Mouse (Mus musculus): ENCODE results near the gene Col9a1. TPM values are rescaled to one million over a fixed set of nuclear protein-coding genes. Genes with fewer than 3 reads are reported as not detected.

Gene Col9a1
- polyA plus RNA-seq (2012): 0.04 TPM in 1 of 2 replicates, not detected in the other

DNA sequence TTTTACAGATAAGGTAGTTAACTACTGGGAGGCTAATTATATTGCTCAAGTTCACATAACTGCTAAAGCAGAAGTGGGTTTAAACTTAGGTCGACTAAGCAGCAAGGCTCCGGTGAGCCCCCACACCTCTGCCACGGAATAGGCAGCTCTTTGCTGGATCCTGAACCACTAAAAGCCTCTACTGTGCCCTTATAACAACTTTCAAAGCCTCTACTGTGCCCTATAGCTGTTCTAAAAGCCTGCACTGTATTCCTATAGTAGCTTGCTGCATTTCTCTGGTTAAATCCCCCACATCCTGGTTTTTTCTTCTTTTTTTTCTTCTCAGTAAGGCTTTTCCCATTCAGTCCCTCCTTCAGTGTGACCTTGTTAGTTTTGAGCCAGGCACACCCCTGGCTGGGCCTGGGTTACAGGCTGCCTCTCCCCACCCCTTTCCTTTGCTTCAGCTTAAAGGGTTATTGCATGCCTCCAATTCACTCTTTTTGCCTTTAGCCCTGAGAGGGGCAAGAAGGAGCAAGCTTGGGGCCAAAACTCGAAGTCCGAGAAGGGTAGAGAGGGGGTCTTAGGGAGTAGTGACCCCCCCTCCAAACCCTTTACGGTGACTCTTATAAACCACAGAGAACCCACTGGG, at the start of gene Col9a1:
Col9a1 (plus strand) TSS at position 387 of the 628 bp plus-strand sequence.

Other genes starting within 250 kb of the Col9a1 start
- gene Sdhaf4, start 172.0 kb upstream of the Col9a1 start, polyA plus RNA-seq (2012): 0.63 and 0.81 TPM in 2 replicates
- gene Fam135a, start 77.3 kb upstream of the Col9a1 start, polyA plus RNA-seq (2012): 0.23 and 0.61 TPM in 2 replicates